Mouse (Mus musculus) brain, embryonic 18.5 days (tissue): ENCODE results near the gene Wdfy3.
A peak's percentile ranks its signal among the peaks of the same experiment; 100 is the strongest.
"Not testable (repeated sequence)": the region's sequence is repeated elsewhere in the genome, so short reads cannot be mapped to it uniquely, and the experiment has no call there.

ENCODE experiments used
- DNase-seq: peaks from one replicate; pipeline ENCODE4 v3.0.0-alpha.2; 2012; ENCODE audit warnings: low read depth, low spot score

The Wdfy3 gene

GRCm38 (mm10) chr5:102003371-102003770 is 66.3 kb downstream of the Wdfy3 start:
- DNase-seq: no peak

DNA sequence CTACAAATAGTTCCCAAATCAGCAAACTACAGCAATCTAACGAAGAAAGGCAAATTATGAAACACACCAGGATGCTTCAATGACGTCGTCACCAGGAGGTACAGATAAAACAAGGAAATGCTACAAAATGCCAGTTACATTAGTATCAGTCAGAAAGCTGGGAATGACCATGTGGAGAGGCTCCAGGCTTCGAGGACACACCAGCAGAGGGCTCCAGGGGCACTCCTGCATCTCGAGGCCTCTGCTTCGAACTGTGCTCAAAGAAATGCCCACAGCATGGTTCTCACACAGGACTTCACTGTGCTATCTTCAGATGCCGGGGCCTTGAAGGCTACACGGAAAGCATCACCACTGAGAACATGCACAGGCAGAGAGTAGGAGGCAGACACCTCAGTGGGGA is 68.7 kb downstream of the Wdfy3 start:
- DNase-seq: no peak

DNA sequence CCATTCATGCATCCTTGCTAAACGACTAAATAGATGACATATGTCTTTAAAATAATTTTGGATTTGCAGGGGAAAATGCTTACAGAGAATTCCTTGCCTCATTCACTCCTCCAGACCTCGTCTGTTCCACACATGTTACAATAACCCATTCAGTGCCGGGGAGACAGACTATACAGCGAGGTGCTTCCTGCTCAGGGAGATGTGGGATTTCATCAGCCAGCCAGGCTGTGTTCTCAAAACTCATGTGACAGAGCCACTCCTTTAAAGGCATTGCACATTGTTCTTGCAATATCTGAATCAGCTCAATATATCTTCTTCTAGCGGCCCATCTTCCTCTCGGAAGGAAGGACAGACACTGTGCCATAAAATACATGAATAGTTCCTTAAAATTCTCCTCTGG is 70.8 kb downstream of the Wdfy3 start:
- DNase-seq: no peak

GRCm38 (mm10) chr5:101996036-101996735 is 73.5 kb downstream of the Wdfy3 start:
- no peak for DNase-seq

DNA sequence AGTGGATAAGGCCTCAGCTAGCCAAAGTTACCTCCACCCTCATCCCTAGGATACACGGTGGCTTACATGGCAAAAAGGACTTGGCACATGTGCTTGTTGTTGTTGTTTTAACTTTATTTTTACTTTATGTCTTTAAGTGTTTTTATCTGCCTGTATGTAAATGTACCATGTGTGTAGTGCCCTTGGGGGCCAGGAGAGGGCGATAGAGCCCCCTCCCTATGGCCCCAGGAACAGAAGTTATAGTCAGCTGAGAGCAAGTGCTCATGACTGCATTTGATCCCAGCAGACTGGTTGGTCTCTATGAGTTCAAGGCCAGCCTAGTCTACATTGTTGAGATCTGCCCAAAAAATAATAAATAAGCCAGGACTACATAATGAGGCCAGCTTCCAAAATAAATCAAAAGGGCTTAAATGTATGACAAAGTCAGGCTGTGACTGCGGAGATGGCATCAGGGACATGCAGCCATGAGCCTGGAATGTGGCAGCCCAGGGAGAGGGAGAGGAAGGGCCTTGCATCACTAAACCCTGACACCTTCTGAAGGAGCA is 74.2 kb downstream of the Wdfy3 start:
- no peak for DNase-seq

DNA sequence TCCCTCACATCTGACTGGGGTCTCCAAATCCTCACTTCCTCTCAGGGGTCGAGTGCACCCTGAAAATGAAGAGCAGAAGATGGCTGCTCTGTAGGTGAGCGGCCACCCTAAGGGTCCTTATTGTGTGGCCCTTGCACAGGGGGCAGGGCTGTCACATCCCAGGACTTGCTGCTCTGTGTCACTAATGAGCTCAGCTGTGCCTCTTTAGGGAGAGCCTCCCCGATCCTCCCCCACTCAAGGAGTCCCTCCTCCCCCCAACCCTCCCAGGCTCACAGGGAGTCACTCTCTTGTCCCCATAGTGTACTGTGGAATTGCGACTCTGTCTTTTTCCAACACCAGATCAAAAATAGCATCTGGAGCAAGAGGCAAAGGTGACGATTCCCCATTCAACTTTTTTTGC is 75.7 kb downstream of the Wdfy3 start:
- no peak for DNase-seq

GRCm38 (mm10) chr5:101992969-101993670 is 76.6 kb downstream of the Wdfy3 start:
- no peak for DNase-seq

DNA sequence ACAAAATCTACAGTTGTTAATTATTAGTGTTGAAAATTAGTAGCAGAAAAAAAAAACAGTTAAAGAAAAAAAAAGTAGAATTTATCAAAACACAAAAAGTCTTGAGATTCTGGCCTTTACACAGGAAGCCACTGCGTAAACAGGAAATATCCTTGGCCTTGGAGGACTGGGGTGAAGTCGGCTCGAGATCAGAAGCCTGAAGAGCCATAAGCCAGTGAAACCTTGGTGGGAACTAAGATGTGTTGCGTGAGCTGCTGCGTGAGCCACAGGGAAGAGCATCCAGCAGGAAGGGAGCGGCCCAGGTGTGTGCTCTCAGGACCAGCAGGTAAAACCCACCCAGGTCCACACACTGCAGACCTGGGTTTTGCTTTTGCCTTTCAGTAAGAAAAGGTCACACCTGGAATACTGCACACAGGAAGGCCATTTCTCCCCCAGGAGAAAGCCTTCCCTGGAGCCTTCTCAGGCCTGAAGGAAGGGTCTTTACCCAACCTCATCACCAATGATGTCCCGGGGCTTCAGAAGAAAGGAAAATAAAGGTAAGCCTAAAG is 79.3 kb downstream of the Wdfy3 start:
- DNase-seq: no peak

- DNase-seq: no peak
Measured at GRCm38 (mm10) chr5:101988476-101988875, 81.2 kb downstream of the Wdfy3 start.

DNA sequence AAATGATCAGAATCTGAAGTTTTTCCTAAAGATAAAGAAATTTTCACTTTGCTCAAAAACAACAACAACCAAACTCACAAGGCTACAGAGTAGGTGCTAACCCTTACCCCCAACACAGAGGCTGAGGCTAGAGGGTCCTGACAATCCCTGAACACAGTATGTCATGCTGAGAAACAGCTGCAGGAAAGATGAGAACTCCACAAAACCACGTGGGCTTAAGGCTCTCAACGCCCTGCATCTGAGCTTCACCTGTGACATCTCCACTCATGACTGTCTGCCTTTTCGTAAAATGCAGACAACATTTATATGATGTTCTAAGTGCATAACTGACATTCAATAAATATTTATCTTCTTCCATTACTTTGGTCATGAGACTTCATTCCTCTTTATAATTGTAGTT is 83.0 kb downstream of the Wdfy3 start:
- no peak for DNase-seq

GRCm38 (mm10) chr5:101982239-101982638 is 87.5 kb downstream of the Wdfy3 start:
- DNase-seq: no peak

GRCm38 (mm10) chr5:101979594-101979993 is 90.1 kb downstream of the Wdfy3 start:
- no peak for DNase-seq

DNA sequence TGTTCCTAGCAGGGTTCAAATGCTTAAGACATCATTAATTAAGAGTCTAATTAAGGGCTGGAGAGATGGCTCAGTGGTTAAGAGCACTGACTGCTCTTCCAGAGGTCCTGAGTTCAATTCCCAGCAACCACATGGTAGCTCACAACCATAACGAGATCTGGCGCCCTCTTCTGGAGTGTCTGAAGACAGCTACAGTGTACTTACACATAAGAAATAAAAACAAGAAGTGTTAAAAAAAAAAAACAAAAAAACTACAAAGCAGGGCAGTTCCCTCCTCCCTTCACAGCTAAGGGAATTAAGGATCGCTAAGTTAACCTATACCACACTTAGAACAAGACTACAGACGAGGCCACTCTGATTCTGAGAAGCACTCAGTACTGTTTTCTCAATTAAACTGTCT is 97.1 kb downstream of the Wdfy3 start:
- not testable (repeated sequence) for DNase-seq

- DNase-seq: no peak
Measured at GRCm38 (mm10) chr5:101968153-101968851, 101.4 kb downstream of the Wdfy3 start.

DNA sequence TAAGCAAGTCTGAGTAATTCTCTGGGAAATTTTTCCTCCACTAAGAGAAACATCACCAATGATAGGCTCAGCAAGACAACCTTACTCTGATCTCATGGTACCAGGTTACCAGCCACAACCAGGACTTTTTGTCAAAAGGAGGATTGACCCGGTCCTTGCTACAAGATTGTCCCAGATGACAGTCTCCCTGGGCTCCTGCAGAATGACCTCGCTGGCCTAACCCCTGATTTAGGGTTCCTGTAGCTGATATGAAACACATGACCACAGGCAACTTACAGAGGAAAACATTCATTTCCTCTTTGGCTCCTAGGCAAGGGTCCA is 101.9 kb downstream of the Wdfy3 start:
- DNase-seq: no peak

- peak; percentile 16 for DNase-seq
Measured at GRCm38 (mm10) chr5:101962824-101963223, 106.9 kb downstream of the Wdfy3 start.

- DNase-seq: peak; percentile 62
Measured at GRCm38 (mm10) chr5:101959369-101959768, 110.4 kb downstream of the Wdfy3 start.

- no peak for DNase-seq
Measured at GRCm38 (mm10) chr5:101958941-101959340, 110.8 kb downstream of the Wdfy3 start.

- no peak for DNase-seq
Measured at GRCm38 (mm10) chr5:101957419-101957818, 112.3 kb downstream of the Wdfy3 start.

GRCm38 (mm10) chr5:101954393-101955340 is 115.1 kb downstream of the Wdfy3 start:
- no peak for DNase-seq

DNA sequence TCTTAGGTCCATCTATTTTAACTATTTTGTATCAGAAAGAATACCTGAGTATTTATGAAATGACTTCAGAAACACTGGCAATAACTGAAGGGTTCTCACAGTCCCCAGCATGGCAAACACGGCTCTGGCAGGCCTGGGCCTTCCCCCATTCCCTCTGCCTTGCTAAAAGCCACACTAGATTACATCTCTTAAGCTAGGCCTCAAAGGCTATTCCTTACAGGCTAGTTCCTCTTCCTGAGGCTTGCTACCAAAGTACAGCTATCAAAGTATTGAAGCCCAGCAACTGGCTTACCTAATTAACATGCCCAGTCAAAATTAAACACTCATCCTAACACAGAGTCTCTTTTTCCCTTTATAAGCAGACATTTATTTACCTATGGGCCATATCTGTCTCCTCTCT is 117.8 kb downstream of the Wdfy3 start:
- no peak for DNase-seq
